Mouse (Mus musculus) erythroblast, adult 5-6 weeks (primary cell): ENCODE data around the gene F8. TPM values are rescaled to one million over a fixed set of nuclear protein-coding genes. Genes with fewer than 3 reads are reported as not detected.
A peak's percentile ranks its signal among the peaks of the same experiment; 100 is the strongest.
"Not testable (repeated sequence)": the region's sequence is repeated elsewhere in the genome, so short reads cannot be mapped to it uniquely, and the experiment has no call there.

ENCODE experiments used
- ATAC-seq: replicated peaks from 2 replicates; pipeline ENCODE4 v1.8.0; 2016; ENCODE audit warnings: moderate number of reproducible peaks, mild to moderate bottlenecking, moderate TSS enrichment, inconsistent platforms; ENCODE audit not compliant: poor library complexity, low FRiP score, severe bottlenecking
- total RNA-seq, 2 experiments: library from RNA; stranded (forward) in 1 of 2; stranded (reverse) in 1 of 2; fragments of 150-400 nt in 1 of 2; fragments of 200-764, 138-1000 nt in 1 of 2; gene quantifications; 2 replicates each; pipeline versions ENCODE4 v1.2.3 to v1.2.4; 2015 to 2017; ENCODE audit warnings: low replicate concordance in 2 of 2

Gene F8
- total RNA-seq (2015; ENCODE audit: low replicate concordance) (5.9 and 9.4 TPM in 2 replicates), total RNA-seq (2017; ENCODE audit: low replicate concordance) (8.9 and 10.5 TPM in 2 replicates)

- ATAC-seq, result peak; percentile 91
These were observed at the start of gene F8, which contains the start of gene Fundc2 for GRCm38 (mm10) chrX:75382195-75382771. F8 (minus strand) TSS chrX:75382615. Fundc2 (plus strand) TSS chrX:75382399.

- ATAC-seq, result peak; percentile 98
These were observed 33.7 kb upstream of the F8 start, which contains the start of the genes Cmc4, Mtcp1 and Brcc3 for GRCm38 (mm10) chrX:75415936-75416785. Cmc4 (minus strand) TSS chrX:75416584. Mtcp1 (minus strand) TSS chrX:75416588. Brcc3 (plus strand) TSS chrX:75416628.

- no peak for ATAC-seq
These were observed 27.3 kb upstream of the F8 start for GRCm38 (mm10) chrX:75409711-75410110.

GRCm38 (mm10) chrX:75403350-75403749, 20.9 kb upstream of the F8 start:
- peak; percentile 59 for ATAC-seq

GRCm38 (mm10) chrX:75402668-75403067, 20.3 kb upstream of the F8 start:
- peak; percentile 99 for ATAC-seq

GRCm38 (mm10) chrX:75399471-75399870, 17.1 kb upstream of the F8 start:
- ATAC-seq, result no peak

- no peak for ATAC-seq
These were observed 716 bp downstream of the F8 start for GRCm38 (mm10) chrX:75381699-75382098.

- no peak for ATAC-seq
These were observed 1.2 kb downstream of the F8 start for GRCm38 (mm10) chrX:75381176-75381575.

GRCm38 (mm10) chrX:75376815-75377214, 5.6 kb downstream of the F8 start:
- ATAC-seq, result no peak

GRCm38 (mm10) chrX:75372666-75373425, 9.6 kb downstream of the F8 start:
- no peak for ATAC-seq

- no peak for ATAC-seq
These were observed 12.2 kb downstream of the F8 start for GRCm38 (mm10) chrX:75370197-75370596.

GRCm38 (mm10) chrX:75323556-75323955, 58.9 kb downstream of the F8 start:
- no peak for ATAC-seq

GRCm38 (mm10) chrX:75271676-75272075, 110.7 kb downstream of the F8 start:
- no peak for ATAC-seq

GRCm38 (mm10) chrX:75233603-75234376, 148.6 kb downstream of the F8 start:
- not testable (repeated sequence) for ATAC-seq

- ATAC-seq, result no peak
These were observed 151.0 kb downstream of the F8 start for GRCm38 (mm10) chrX:75231456-75231855.

- ATAC-seq, result no peak
These were observed 218.7 kb downstream of the F8 start, which contains the start of gene Smim9 for GRCm38 (mm10) chrX:75163670-75164069. Smim9 (minus strand) TSS chrX:75163770.

GRCm38 (mm10) chrX:75155576-75156243, 226.7 kb downstream of the F8 start:
- peak; percentile 91 for ATAC-seq

- no peak for ATAC-seq
These were observed 230.2 kb downstream of the F8 start for GRCm38 (mm10) chrX:75152249-75152648.

GRCm38 (mm10) chrX:75150304-75150703, 232.1 kb downstream of the F8 start:
- ATAC-seq, result no peak
